Mouse (Mus musculus): Measurements from ENCODE around the gene Fam185a.

DNA sequence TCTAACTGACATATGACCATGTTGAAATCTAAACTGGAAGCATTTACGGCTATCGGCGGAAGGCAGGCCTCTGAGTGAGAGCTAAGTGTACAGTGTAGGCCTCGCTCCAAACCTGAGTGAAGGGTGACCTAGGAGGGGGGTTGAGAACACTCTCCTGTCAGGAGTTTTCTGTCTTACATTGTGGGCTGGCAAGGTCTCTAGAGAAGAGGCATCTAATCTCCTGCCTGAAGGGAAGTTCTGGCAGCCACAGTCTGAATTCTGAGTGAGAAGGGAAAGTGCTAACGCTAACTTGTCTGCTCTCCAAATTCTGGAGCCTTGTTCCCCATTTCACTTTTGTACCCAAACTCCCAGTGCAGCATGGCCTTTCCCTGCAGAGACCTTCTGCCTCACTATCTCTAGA lies 63.7 kb downstream of the Fam185a start:
- TF ChIP-seq GATA1 (IDR thresholded peaks at IDR 0.05; ENCODE audit: borderline replicate concordance, low read length), result no peak
- TF ChIP-seq FLI1 (IDR thresholded peaks at IDR 0.05; ENCODE audit: low read length), result no peak

Measured in megakaryocyte, embryonic 14.5 days (primary cell).